Mouse (Mus musculus) G1E (cell line): ENCODE data around the gene Plb1.

Experiments used
- CTCF ChIP-seq: IDR thresholded peaks from 2 replicates; pipeline ENCODE4 v1.5.1; 2012; ENCODE audit warnings: low read depth, low read length, inconsistent platforms, mixed read lengths
- GATA1 ChIP-seq: IDR thresholded peaks from 2 replicates; pipeline ENCODE4 v1.6.1; 2012; ENCODE audit warnings: borderline replicate concordance, low read length, inconsistent platforms, mixed read lengths
- GATA2 ChIP-seq: IDR thresholded peaks from 2 replicates; pipeline ENCODE4 v1.6.1; 2012; ENCODE audit warnings: low read depth, low read length, inconsistent platforms, borderline replicate concordance
- TAL1 ChIP-seq: conservative IDR thresholded peaks from 2 replicates; pipeline ENCODE4 v1.6.1; 2012; ENCODE audit warnings: low read depth, low read length, inconsistent platforms, mixed read lengths

GRCm38 (mm10) chr5:32215510-32215909, 17.0 kb upstream of the Plb1 start:
- peak; percentile 29; the same call in 1 of the 2 replicates for TF ChIP-seq CTCF
- TF ChIP-seq GATA1: no peak
- TF ChIP-seq GATA2: no peak
- TF ChIP-seq TAL1: no peak
